Mouse (Mus musculus): ENCODE results near the gene Pacs2.

GRCm38 (mm10) chr12:113035093-113035492, 20.8 kb downstream of the Pacs2 start:
- TF ChIP-seq POLR2AphosphoS5 (IDR thresholded peaks at IDR 0.05; ENCODE audit: borderline replicate concordance, low read depth, low read length) (no peak), CTCF (IDR thresholded peaks at IDR 0.05 in 2 of 3, conservative IDR thresholded peaks at IDR 0.05 in 1 of 3; ENCODE audit: control insufficient read depth in 1 of 3, insufficient read depth in 1 of 3, low read depth in 2 of 3, low read length in 3 of 3, poor library complexity in 1 of 3, severe bottlenecking in 1 of 3) (no peak), POLR2A (IDR thresholded peaks at IDR 0.05; ENCODE audit: control insufficient read depth in 1 of 2, insufficient read depth in 1 of 2, low read depth in 1 of 2, low read length in 2 of 2, poor library complexity in 1 of 2) (no peak), GABPA (IDR thresholded peaks at IDR 0.05; ENCODE audit: low read depth, low read length) (no peak), HCFC1 (IDR thresholded peaks at IDR 0.05; ENCODE audit: low read depth, low read length) (no peak), USF2 (IDR thresholded peaks at IDR 0.05; ENCODE audit: borderline replicate concordance in 1 of 2, insufficient read depth in 1 of 2, low read depth in 1 of 2, low read length in 2 of 2) (no peak), CHD2 (IDR thresholded peaks at IDR 0.05; ENCODE audit: low read length) (no peak), BHLHE40 (IDR thresholded peaks at IDR 0.05; ENCODE audit: borderline replicate concordance, low read depth, low read length) (no peak), JUND (IDR thresholded peaks at IDR 0.05; ENCODE audit: low read depth, low read length) (no peak), MYC (IDR thresholded peaks at IDR 0.05; ENCODE audit: low read depth, low read length) (no peak), TBP (IDR thresholded peaks at IDR 0.05; ENCODE audit: low read depth, low read length) (no peak)

Data from MEL (cell line).